Mouse (Mus musculus): ENCODE measurements around the gene Parvb.

- no peak for TF ChIP-seq TAL1 (conservative IDR thresholded peaks at IDR 0.05; ENCODE audit: low read depth, low read length)
- TF ChIP-seq CTCF (IDR thresholded peaks at IDR 0.05; ENCODE audit: low read depth, low read length), result no peak
Observed at GRCm38 (mm10) chr15:84295225-84295624, 63.4 kb downstream of the Parvb start.

All from G1E (cell line).